Mouse (Mus musculus) layer of hippocampus, postnatal 10 days (tissue): Measurements from ENCODE around the gene Adamts20. TPM values are rescaled to one million over a fixed set of nuclear protein-coding genes. Genes with fewer than 3 reads are reported as not detected.

Experiments used
- DNase-seq, 2 experiments: peaks; one replicate each; pipeline ENCODE4 v3.0.0; 2021; ENCODE audit warnings: low spot score in 2 of 2
- total RNA-seq, 2 experiments: library from RNA; stranded (reverse); gene quantifications; 2 replicates each; pipeline ENCODE4 v1.2.3; 2021

Gene Adamts20
- total RNA-seq, 2 experiments from 2014 or later, result 10.2 to 12.5 TPM

GRCm38 (mm10) chr15:94349052-94349451, 116.2 kb downstream of the Adamts20 start:
- no peak for DNase-seq

- DNase-seq, result no peak
These were observed 120.9 kb downstream of the Adamts20 start for GRCm38 (mm10) chr15:94344317-94344716.

GRCm38 (mm10) chr15:94342365-94342764, 122.9 kb downstream of the Adamts20 start:
- DNase-seq, result peak; percentile 77 to 80

GRCm38 (mm10) chr15:94339011-94339410, 126.2 kb downstream of the Adamts20 start:
- DNase-seq, result no peak

- DNase-seq, result no peak
These were observed 130.6 kb downstream of the Adamts20 start for GRCm38 (mm10) chr15:94334586-94334985.

DNA sequence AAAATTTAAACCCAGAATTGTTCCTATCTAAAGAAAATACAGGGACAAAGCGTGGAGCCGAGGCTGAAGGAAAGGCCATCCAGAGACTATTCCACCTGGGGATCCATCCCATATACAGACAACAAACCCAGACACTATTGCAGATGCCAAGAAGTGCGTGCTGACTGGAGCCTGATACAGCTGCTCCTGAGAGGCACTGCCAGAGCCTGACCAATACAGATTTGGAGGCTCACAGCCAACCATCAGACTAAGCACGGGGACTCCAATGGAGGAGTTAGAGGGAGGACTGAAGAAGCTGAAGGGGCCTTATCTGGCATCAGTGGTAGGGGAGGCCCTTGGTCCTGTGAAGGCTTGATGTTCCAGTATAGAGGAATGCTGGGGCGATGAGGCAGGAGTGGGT, 138.6 kb downstream of the Adamts20 start:
- DNase-seq, result no peak

DNA sequence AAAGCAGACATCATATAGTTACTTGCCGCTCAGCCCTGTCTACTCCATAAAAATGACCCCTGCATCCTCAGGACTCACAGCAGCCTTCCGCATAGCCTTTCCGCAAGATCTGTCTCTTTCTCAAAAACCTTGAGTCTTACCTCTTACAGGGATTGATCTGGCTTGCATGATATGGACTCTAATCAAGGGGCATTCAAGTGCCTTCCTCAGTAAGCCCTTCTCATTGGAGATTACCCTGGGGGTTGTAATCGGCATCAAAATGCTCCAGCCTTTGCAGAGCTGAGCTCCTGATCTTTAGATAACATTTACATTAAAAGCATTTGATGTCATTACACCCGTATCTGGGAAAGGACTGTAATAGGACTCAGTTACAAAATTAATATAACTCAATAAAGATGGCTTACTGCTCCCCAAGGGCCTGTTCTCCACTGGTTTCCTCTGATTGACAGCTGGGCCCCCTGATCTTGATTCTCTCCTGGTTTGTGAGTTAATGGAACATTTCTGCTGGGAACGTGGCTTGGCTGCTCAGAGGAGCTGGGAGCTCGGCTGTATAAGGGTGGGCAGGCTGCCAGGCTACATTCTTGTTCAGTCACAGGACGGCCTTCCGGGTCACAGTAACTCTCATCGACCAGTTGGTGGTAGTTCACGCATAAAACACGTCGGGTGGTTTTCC, 139.6 kb downstream of the Adamts20 start:
- DNase-seq, result no peak

- DNase-seq, result no peak
These were observed 149.0 kb downstream of the Adamts20 start for GRCm38 (mm10) chr15:94316171-94316570.

DNA sequence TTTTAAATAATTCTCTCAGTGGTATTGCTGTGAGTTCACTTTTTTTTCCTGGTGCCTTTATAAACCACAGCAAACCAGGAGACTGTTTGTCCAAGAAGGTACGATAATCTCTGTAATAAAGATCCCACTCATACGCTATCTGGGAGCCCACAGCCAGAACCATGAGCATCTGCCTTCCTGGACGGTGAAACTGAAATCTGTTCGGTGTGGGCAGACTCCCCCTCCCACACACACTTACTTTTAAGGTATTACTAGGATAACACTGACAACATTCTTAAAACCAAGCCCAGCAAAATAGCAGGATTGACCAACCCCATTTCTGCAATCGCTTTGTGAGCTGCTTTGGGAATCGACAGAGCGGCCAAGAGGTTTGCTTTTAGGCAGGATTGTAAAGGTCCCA, 155.5 kb downstream of the Adamts20 start:
- no peak for DNase-seq

DNA sequence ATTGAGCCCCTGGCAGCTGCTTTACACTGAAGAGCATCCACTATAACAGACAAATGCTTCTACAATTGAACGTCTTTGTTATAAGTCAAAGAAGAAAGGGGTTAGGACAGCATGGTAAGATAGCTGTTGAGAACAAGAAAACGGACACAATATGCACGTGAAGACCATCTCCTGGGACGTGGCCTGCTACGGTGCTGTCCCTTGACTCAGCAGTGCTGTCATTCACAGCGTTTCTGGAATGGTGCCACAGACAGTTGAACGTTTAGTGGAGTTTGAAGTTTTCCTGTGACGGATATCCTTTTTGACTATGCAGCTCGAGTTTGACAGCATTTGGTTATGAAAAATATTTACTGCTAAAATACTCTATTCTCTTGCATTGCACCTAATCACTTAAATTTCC, 157.3 kb downstream of the Adamts20 start:
- no peak for DNase-seq

GRCm38 (mm10) chr15:94303151-94303550, 162.1 kb downstream of the Adamts20 start:
- peak; percentile 14 to 20 for DNase-seq

DNA sequence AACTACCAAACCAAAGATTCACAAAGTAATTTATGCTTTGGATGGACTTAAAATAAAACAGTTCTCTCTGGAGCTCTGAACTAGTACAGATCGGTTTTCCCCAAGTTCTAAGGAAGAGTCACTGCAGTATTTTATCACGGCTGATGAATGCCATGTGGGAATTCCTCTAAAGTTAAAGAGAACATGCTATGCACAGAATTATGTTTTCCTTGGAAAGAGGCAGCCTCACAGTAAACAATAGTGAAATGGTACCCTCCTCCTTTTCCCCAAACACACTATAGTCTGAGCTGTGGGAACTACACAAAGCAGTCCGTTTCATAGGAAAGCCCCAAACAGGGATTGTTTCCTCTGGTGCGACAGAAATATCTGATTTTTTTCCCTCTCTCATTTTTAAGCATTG, 171.1 kb downstream of the Adamts20 start:
- DNase-seq, result no peak

DNA sequence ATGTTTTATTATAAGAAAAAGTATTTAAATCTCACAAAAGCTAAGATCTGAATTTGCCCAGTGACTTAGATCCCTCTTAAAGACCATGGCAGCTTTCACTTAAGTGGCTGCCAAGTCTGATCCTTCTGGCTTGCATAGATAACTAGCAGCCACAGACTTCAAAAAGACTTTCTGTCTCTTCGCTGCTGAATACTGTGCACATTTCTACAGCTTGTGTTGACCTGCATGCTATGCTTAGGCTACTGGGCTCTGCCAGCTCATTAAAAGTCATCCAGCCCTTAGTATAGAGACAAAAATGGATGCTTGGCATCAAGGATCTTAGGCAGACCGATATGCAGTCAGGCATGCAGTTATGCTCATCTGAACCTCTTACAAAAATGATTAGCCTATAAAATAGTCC, 177.2 kb downstream of the Adamts20 start:
- DNase-seq, result no peak

- DNase-seq, result no peak
These were observed 177.7 kb downstream of the Adamts20 start for GRCm38 (mm10) chr15:94287495-94287894.

DNA sequence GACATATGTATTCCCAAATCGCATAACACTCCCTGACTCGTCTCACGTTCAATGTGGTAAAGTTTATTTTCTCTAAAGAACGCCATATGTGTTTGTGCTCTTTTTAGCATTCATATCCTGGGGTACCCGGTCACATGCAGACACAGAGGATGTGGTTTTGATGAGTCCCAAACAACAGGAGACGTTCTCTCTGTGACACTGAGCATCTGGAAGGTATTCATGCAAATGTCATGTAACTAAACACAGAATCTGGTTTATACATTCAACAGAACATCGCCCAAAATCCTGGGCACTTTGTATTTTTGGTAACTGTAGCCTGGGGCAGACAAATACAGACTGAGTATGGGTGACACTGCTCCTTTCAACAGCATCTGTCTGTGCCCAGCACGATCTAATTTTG, 188.8 kb downstream of the Adamts20 start:
- no peak for DNase-seq

DNA sequence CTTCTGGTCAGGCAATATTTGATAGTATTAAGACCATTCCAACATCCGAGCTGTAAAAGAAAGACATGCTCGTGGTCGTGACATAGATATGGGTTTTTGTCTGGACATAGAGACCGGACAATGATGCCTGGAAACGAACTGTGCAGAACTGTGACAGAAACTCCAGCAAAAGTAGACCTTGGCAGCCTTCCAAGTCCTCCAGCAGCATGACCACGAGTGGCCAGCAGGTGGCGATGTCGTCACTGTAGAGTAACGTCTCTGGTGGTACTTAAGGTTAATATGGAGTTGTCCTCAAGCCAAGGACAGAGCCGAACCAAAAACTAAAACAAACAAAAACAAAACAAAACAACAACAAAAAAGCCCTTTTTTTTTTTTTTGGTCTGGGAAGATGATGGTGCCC, 199.6 kb downstream of the Adamts20 start:
- peak; percentile 90 to 94 for DNase-seq

DNA sequence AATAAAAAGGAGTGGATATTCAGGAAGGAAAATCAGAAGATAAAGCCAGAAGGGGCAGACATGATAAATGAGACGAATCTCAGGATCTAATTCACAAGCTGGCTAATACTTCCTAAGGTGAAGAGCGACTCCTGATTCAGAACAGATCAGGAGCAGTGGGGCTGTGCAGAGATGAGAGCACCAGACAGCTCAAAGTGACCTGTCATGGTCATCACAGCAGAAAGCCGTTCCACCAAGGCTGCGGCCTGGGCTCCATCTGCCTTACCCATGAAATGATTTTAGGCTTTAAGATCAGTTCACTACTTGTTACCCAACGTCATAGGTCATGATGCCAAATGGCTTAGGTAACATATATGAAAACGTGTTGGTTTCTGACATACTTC, 200.7 kb downstream of the Adamts20 start:
- DNase-seq, result no peak

- peak; percentile 66 to 74 for DNase-seq
These were observed 201.2 kb downstream of the Adamts20 start for GRCm38 (mm10) chr15:94263866-94264496.

DNA sequence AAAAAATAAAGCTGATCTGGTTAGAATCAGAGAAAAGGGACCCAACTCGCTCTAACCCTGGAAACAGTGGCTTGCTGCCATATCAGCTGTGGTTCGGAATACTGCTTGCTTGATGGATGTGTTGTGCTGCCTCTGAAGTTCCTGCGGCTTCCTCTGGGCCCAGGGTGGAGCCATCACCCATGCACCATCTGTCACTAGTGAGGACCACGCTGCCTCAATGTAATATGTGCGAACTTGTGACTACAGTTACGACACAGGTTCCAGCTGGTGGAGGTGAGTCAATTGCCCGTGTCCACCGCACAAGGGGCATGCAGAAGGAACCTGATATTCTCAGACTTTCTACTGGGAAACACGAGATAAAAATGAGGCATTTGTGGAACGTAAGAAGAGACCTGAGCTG, 202.0 kb downstream of the Adamts20 start:
- no peak for DNase-seq

DNA sequence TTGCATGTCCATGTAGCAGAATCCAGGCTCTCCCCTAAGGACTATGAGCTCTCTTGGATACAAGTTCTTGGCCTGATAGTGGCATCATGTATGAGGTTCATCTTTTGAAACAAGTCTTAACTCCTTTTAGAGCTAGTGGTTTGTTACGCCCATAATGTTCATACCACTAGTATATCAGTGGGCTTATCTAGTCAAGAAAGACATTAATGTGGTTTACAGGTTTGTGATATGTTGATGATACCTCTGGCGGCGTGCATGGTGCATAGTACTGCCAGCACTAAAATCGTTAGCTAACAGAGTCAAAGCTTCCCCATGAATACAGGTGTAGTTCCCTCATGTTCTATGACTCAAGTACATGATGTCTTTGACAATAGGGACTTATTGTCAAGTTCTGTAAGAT, 205.7 kb downstream of the Adamts20 start:
- DNase-seq, result no peak

DNA sequence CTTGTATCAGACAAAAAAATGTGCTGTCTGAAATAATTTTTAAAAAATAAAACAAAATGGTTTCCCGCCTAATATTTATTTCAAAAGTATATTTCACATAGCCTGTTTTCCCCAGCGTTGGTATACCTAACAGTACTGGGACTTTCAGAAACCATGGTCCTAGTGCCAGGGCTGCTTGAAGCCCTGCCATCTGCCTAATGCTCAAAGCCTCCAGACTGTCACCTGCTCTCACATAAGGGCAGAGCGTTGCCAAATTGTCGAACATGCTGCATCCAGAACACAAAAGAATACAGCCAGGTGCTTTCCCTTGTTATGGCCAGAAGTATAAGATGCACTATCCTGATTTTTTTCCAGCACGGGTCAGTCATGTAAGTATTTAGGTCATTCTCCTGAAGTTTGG, 209.7 kb downstream of the Adamts20 start:
- no peak for DNase-seq

DNA sequence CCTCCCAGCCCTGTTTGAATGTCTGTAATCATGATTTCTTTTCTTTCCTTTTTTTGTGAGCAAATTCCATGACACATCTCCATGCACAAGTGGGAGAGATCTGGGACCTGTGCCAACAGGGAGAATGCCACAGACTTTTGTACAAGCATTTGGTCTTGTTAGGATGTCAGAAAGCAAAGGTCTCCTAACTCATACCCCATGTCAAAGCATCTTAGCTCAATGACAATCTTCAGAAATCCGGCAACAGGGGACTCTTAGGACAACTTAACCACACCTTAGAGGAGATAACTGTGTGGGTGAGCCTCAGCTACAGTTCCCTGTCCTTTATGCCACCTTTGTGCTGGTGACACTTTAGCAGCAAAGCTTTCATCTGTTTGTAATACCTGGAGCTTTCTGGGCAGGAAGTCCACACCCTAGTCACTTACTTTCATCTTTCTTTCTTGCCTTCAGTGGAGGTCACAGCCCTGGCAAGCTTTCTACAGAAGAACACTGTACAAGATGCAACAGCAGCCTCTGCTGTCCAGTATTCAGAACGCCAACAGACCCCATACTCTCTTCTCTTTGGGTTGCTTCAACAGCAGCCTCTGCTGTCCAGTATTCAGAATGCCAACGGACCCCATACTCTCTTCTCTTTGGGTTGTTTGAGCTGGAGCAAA, 210.2 kb downstream of the Adamts20 start:
- peak; percentile 10 to 20 for DNase-seq
